Mouse (Mus musculus): ENCODE measurements at regions not wholly inside any gene's neighbourhood (a gene's known extent, or its start where the extent isn't known, plus 50 kb on each side); places are given as distances from the start of the nearest gene placed in this dataset.
A peak's percentile ranks its signal among the peaks of the same experiment; 100 is the strongest.

DNA sequence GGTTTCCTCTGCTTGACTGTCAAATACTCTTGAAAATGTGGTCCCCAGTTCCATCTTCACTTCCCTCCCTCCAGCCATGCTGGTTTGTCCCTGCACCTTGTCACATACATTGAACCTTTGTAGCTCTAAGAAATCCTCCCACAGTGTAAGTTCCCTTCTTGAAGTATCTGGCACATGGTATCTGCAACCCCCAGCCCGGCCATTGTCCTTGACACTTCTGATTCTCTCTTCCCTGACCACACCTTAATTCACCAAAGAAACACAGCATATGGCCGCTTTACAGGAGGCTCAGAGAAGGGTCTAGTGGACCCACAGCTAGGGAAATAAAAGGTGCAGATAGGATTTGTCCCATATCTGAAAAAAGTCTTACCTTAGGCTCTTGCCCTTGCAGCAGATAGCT is 133.9 kb upstream of the Gli2 start:
- DNase-seq, result no peak

- no peak for DNase-seq
Observed at GRCm38 (mm10) chr1:119186856-119187255, 133.4 kb upstream of the Gli2 start.

- no peak for DNase-seq
Observed at GRCm38 (mm10) chr1:119183558-119184270, 130.3 kb upstream of the Gli2 start.

- no peak for DNase-seq
Observed at GRCm38 (mm10) chr1:119173030-119173756, 119.8 kb upstream of the Gli2 start.

GRCm38 (mm10) chr1:119167443-119167842 is 114.0 kb upstream of the Gli2 start:
- DNase-seq, result no peak

DNA sequence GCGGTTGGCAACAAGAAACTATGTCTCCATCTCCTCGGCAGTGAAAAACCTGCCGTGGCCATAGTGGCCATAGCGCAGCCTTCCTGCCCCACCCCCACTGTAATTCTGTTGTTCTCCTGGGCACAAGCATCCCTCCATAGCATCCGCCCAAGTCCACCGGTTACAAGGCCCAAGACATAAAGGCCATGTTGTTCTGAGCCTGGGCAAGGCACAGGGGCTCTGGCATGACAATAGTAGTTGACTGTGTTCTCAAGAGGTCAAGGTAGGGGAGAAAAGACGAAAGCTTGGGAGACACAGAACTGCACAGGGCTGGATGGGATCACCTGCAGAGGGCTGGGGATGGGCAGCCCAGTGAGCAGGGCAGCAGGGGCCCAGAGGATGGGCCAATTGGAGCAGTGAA is 112.9 kb upstream of the Gli2 start:
- no peak for DNase-seq

DNA sequence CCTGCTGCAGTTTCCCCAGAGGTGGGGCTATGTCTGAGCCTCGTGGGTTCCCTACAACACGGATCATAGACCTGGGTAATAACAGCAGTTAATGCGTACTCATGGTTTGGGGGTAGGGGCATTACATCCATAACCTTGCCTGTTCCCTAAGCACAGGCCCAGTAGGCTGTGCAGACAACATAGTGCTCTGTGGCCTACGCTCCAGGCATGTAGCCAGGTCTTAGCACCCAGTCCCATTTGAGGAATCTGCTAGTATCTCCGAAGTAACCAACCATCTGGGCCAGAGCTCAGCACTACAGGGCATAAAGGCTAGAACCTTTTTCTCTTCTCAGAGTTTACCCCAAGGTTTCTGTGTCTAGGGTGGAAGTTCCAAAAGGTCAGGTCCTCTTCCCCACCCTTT is 111.4 kb upstream of the Gli2 start:
- DNase-seq, result no peak

- no peak for DNase-seq
Observed at GRCm38 (mm10) chr1:119163846-119164245, 110.4 kb upstream of the Gli2 start.

DNA sequence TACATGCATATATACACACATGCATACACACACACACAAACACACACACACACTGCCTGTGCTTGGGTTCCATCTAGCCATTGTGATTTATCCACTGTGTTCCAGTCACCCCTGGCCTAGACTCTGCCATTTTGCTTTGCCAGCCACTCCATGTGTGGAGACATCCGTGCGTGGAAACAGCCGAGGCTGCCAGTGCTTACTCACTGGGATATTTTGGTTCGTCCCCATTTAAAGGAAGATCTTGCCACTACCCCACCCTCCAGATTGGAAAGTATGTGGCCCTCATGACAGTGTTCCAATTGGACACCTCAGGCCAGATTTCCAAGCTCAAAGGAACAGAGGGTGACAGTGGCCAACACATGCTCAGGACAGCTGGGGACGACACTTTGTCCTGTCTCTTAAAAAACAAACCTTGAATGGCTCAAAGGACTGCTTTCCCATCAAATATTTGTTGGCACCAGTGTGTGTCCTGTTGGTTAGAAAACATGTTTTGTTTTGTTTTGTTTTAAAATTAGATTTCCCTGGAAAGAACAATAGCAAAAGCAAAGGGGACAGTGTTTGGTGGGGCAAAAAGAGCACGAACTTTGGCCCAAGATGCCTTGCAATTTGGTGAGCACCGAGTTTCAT is 109.8 kb upstream of the Gli2 start:
- no peak for DNase-seq

DNA sequence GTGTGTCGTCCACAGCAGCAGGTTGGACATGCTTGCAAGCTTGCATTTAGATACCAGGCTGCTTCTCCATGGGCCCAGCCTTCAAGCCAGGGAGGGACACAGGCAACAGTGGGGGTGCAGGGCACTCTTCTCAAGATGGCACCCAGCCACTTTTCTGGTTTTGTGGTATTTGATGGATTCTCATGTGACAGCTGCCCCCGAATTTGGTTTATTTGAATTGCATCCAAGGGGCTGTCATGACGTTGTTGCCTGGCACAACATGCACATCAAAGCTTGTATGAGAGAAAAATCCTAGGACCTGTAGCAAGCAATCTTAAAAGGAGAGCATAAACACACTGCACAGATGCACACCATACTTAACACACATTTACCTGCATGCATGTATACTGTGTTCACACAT is 108.3 kb upstream of the Gli2 start:
- no peak for DNase-seq

GRCm38 (mm10) chr1:119160354-119160753 is 106.9 kb upstream of the Gli2 start:
- DNase-seq, result no peak

DNA sequence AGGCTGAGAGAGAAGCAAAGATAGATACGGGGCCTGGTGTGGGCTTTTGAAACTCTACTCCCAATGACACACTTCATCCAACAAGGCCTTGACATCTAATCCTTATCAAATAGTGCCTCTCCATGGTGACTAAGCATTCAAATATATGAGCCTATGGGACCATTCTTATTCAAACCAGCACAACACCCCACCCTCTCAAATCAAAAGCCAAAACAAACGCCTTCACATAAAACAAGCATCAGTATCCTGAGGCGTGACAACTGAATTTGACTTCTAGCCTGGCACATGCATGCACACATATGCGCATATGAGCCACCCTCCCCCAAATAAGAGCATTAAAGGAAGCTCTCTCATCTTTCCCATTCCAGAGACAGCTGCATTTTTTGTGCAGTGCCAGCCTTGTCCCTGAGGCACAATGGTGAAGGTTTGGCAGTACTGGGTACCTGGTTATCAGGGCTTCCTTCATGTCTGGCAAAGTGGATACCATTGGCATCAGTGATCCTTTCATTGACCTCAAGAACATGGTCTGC is 103.8 kb upstream of the Gli2 start:
- no peak for DNase-seq

DNA sequence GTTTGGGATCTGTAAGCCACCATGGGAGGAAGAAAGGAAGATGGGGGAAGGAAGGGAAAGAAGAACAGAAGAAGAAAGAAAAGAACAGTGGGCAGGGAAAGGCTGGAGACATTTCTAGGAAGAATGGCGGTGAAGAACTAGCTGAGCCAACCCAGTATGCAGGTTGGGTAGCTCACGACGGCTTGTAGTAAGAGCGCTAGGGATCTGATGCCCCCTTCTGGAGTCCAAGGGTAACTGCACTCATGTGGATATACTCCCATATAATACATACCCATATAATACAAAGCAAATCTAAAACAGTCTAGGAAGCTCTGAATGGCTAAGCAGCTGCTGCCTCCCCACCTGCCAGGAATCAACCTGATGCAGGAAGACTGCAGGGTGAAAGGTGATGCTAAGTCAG is 100.2 kb upstream of the Gli2 start:
- DNase-seq, result no peak

- DNase-seq, result no peak
Observed at GRCm38 (mm10) chr1:119152776-119153175, 99.4 kb upstream of the Gli2 start.

- no peak for DNase-seq
Observed at GRCm38 (mm10) chr1:119147506-119147905, 94.1 kb upstream of the Gli2 start.

DNA sequence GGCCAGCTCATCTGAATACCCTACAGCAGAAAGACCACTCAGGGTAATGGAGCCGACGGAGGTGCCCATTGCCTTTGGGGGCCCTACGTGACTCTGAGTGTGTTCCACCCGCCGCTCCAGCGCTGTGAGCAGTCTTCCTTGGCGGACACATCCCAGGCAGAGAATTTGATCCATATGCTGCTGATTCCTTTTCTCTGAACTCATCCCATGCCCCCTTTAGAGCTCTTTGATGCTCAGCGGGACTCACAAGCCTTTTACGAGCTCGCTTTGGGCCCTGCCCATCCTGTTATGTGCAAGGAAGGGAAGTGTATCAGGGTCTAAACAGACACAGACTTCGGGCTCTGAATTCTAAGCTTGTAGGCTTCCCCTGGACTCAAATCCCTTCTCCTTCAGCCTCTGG is 90.4 kb upstream of the Gli2 start:
- peak; percentile 29 for DNase-seq

- DNase-seq, result no peak
Observed at GRCm38 (mm10) chr1:119129039-119129438, 75.6 kb upstream of the Gli2 start.

DNA sequence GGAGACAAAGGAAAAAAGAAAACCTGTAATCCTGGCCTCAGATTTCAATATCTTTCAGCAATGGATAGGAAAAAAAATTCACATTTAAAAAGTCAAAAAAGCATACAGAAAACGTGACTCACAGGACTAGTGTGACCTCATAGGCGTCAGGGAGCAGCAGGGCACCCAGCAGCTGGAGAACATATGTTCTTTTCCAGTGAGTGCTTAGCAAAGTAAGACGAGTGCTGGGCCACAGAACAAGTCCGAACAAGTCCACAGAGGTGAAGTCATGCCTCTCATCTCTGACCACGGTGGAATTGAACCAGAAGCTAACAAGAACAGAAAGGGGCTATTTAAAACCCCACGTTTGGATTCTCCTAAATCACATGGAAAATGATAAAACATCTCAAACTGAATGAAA is 72.1 kb upstream of the Gli2 start:
- DNase-seq, result peak; percentile 19

DNA sequence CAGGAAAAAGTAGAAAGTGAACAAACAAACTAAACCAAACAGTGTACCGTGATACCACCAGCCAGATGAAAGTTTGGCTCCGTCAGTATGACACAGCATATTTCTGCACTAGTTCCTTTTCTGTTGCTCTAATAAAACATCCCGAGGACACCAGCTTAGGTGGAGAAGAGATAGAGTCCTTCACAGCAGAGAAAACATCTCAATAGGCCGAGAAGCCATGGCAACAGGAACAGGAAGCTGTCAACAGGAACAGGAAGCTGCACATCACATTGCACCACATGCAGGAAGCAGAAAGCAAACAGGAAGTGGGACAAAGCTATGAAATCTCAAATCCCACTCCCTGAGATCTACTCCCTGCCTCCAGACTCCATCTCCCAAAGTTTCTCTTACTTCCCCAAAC is 71.4 kb upstream of the Gli2 start:
- no peak for DNase-seq

GRCm38 (mm10) chr1:119124063-119124462 is 70.6 kb upstream of the Gli2 start:
- DNase-seq, result no peak

DNA sequence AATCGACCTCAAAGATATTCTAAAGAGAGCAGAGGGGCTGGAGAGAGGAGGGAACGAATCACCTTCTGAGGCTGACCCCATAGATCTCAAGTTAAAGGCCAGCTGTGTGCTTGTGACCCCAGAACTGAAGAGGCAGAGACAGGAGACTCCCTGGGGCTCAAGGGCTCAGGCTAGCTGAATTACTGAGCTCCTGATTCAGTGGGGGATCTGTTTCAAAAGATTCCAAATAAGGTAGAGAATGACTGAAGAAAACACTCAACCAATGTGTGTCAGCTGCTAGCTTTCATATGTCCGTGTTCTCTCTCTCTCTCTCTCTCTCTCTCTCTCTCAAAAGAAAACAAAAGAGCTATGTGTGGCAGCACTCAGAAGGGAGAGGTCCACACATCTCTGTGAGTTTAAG is 70.0 kb upstream of the Gli2 start:
- no peak for DNase-seq

DNA sequence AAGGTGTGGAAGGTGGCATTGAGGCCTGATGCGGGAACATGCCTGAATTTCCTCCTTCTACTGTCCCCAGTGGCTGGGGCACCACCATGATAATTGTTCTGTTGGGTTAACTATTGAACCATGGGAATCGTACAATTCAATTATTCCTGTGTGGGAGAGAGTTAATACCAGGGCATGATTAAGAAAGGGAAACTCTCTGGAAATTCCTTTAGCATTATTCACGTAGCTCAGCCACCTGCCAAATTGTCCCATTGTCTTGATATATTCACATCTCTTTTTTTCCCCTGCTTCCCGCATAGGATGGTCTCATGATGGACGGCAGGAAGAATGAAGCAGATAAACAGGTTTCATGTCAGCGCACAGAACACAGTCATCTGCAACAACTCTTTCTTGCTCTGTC is 69.6 kb upstream of the Gli2 start:
- no peak for DNase-seq

- peak; percentile 37 for DNase-seq
Observed at GRCm38 (mm10) chr1:119119863-119120569, 66.6 kb upstream of the Gli2 start.
